Mouse (Mus musculus) lung, adult 2 months (tissue): ENCODE measurements around the gene Tmem150a. TPM values are rescaled to one million over a fixed set of nuclear protein-coding genes. Genes with fewer than 3 reads are reported as not detected.

ENCODE experiments used
- DNase-seq: peaks from one replicate; pipeline ENCODE4 v3.0.0; 2022
- H3K4me1 ChIP-seq: fragments of 200-500 bp; 2 replicates; pipeline ENCODE4 v1.6.1; 2011; ENCODE audit warnings: low read length; ENCODE audit not compliant: control insufficient read depth, insufficient read depth
- H3K4me3 ChIP-seq: fragments of 200-500 bp; replicated peaks from 2 replicates; pipeline ENCODE3; 2011; ENCODE audit warnings: low read depth, mild to moderate bottlenecking, control low read depth, low read length; ENCODE audit errors: extremely low read depth
- CTCF ChIP-seq: fragments of 200-500 bp; IDR thresholded peaks from 2 replicates; pipeline ENCODE4 v1.5.1; 2011; ENCODE audit warnings: mild to moderate bottlenecking, low read length, control low read depth; ENCODE audit not compliant: insufficient read depth
- POLR2A ChIP-seq: fragments of 200-500 bp; IDR thresholded peaks from 2 replicates; pipeline ENCODE4 v1.6.1; 2011; ENCODE audit warnings: low read depth, mild to moderate bottlenecking, control low read depth, low read length, borderline replicate concordance; ENCODE audit errors: extremely low read depth
- WGBS: fragments of 180-500 bp; shearing (Covaris S2); methylation state at CpG from one replicate; pipeline ENCODE4 v1.1.7; 2018; 5-methylcytosine and 5-hydroxymethylcytosine counted together
- polyA plus RNA-seq: library from polyadenylated mRNA; depleted of rRNA; stranded (reverse); fragments of >200 nt; gene quantifications from 2 replicates; pipeline ENCODE4 v1.2.3, GENCODE M21; 2012

Tmem150a gene
- polyA plus RNA-seq, 1 experiment = 71.8 TPM

DNA sequence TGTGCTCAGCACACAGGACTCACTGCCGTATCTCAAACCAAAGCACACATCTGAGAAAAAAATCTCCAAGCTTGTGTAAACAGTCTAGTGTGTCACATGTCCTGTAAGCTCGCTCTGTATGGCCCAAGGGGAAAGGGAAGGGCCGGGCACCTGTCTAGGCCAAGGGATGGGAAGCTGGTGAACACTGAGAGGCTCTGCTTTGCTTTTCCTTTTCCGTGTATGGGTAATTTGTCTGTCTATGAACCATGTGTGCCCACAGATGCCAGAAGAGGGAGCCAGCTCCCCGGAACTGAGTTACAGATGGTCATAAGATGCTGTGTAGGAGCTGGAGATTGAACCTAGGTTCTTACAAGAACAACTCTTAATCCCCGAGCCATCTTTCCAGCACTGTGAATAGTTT is 29.0 kb upstream of the Tmem150a start:
- WGBS = 50% methylated on average over 6 of the region's 6 CpGs
- no peak for DNase-seq
- H3K4me1 ChIP-seq = no peaks in the 10 kb centered on the region
- H3K4me3 ChIP-seq = no peak overlapping the region
- peak; percentile 54 for TF ChIP-seq CTCF
- TF ChIP-seq POLR2A = no peak

DNA sequence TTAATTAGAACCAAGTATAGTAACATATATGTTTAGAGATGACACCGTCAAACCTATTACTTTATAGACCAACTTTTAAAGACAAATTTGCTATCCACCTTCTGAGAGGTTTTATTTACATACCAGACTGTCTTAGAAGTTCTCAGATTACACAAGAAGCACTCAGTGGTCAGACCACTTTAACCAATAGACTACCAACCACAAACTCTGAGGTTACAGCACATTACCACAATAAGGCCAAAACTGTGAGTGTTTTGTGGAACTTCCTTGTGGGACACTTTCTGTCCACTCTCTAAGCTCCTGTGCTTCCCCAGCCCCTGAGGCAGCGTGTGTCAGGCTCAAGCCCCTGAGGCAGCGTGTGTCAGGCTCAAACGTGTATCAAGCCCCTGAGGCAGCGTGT is 26.2 kb upstream of the Tmem150a start:
- H3K4me3 ChIP-seq = no peak overlapping the region
- H3K4me1 ChIP-seq = no peaks in the 10 kb centered on the region
- TF ChIP-seq CTCF (no peak), POLR2A (no peak)
- no peak for DNase-seq
- 85% methylated on average over 5 of the region's 5 CpGs for WGBS

DNA sequence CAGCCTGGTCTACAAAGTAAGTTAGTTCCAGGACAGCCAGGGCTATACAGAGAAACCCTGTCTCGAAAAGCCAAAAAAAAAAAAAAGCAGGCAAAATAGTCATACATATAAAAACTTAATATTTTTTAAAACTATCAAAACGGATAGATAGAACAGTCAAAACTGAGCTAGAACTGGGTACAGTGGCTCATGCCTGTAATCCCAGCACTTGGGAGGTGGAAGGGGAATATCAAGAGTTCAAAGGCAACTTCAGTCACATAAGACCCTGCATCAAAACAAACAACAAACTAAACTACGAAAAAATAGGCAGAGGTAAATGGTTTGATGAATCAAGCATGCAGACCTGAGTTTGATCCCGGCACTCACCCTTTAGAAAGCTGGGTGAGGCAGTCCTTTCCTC is 25.1 kb upstream of the Tmem150a start:
- Histone ChIP-seq H3K4me3 (no peak overlapping the region), H3K4me1 (no peaks in the 10 kb centered on the region)
- 93% methylated on average over 4 of the region's 4 CpGs for WGBS
- TF ChIP-seq POLR2A (no peak), CTCF (no peak)
- no peak for DNase-seq

DNA sequence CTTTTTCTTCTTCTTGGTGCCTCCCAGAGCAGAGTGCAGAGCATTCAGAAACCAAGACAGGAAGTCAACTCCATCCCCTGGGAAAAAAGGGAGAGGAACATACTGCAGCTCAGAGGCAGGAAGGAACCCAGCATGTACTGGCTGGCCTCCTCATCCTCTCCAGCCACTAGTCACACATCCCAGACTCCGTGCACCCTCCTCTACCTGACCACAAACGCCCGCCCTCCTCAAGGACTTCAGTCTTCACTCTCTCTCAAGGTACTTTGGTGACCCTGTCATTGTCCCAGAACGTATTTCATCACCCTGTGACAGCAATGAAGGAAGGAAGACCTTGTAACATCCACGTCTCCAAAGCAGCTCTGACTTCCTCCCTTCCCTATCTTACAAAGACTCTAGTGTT is 22.1 kb upstream of the Tmem150a start:
- WGBS = 62% methylated on average over 5 of the region's 5 CpGs
- DNase-seq = no peak
- Histone ChIP-seq H3K4me3 (no peak overlapping the region), H3K4me1 (no peaks in the 10 kb centered on the region)
- no peak for TF ChIP-seq POLR2A
- no peak for TF ChIP-seq CTCF

DNA sequence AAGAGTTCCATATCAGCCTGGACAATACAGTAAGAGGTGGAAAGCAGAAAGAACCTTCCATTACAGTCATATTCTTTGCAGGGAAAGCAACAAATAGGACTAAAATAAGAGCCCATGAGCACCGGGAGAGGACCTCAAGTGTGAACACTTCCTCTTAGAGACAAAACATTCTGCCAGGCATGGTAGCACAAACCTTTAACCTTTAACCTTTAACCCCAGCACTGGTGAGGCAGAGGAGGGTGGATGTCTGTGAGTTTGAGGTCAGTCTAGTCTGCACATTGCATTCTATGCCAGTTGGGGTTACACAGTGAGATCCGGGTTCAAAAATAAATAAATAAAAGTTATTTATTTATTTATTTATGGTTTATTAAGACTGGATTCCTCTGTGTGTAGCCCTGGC is 14.8 kb upstream of the Tmem150a start:
- Histone ChIP-seq H3K4me3 (no peak overlapping the region), H3K4me1 (no peaks in the 10 kb centered on the region; the same call in 1 of the 2 replicates)
- TF ChIP-seq POLR2A (no peak), CTCF (no peak)
- no peak for DNase-seq
- WGBS = 50% methylated on average over 2 of the region's 2 CpGs

DNA sequence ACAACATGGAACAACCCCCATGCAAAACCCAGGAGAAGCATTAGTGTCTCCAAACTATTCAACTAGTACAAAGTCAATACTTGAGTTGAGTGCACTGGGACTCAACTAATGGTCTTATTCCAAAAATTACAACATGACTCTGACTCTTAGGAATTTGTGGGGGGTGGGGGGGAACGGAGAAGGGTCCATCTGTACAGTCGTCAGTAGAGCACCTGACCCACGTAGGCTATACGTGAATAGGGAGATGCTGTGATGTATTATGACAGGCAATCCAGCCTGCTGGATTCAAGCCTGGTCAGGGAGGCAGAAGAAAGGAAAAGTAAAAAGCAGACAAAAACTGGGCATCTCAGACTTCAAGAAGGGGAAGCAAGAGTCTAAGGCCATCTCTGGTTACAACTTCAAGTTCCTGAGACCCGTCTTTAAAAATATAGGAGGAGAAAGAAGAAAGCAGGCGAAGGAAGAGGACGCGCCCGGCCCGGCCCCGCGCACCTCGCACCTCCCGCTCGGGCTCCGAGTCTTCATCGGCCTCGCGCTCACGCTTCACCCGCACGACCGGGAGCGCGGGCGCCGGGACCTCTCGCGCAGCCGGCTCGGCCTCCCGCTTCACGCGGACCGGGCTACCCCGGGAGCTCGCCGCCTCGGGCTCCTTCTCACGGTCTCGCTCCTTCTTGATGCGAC is 10.7 kb upstream of the Tmem150a start:
- TF ChIP-seq CTCF (no peak), POLR2A (no peak)
- H3K4me3 ChIP-seq = peak overlapping the region; percentile 68
- under 1% methylated on average over 42 of the region's 42 CpGs for WGBS
- no peak for DNase-seq
- H3K4me1 ChIP-seq = peaks cover 14% of the 10 kb centered on the region

DNA sequence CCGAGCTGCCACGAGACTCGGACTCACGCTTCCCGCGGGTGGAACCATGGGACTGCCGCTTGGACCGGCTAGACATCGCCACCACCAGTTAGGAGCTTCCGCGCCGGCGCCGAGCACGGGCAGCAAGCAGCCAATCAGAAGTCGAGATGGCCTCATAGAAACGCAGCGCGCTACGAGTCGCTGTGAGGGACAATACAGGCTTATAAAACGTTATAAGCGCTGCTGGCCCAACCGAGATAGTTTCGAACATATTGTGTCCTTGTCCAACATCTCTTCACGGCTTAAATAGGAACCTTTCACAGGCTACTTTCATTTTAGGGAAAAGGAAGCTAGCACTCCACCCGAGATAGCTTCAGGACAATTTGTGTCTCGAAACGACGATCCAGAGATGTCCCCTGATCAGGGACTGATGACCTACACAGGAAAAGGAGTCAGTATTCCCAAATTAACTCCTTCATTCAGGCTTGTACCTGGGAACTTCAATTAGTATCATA is 10.1 kb upstream of the Tmem150a start, which contains the start of gene Usp39:
Gene Usp39 (minus strand): TSS at position 111 of the 494 bp plus-strand sequence.
- TF ChIP-seq CTCF (no peak), POLR2A (peak; percentile 81)
- DNase-seq = peak; percentile 92
- Histone ChIP-seq H3K4me1 (peaks cover 14% of the 10 kb centered on the region), H3K4me3 (peak within 1 kb of the TSS; percentile 68)
- under 1% methylated on average over 30 of the region's 30 CpGs for WGBS

DNA sequence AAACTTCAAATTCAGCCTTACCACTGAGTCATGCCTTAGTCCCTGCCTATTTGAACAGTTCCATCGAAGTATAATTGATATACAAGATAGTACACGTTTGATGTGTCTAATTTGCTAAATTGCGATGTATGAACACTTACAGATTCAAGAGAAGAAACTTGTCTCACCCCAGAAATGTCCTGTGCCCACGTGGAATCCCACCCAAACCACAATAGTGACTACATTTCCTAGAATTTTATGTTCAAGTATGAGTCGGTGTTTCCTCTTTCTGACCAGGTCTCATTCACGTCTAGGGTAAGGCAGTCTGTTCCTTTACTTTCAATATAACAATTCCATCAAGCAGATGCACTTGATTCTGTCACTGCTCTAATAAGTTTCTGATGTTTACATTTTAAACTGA is 9.6 kb upstream of the Tmem150a start:
- TF ChIP-seq CTCF (no peak), POLR2A (no peak)
- Histone ChIP-seq H3K4me3 (no peak overlapping the region), H3K4me1 (peaks cover 14% of the 10 kb centered on the region)
- no peak for DNase-seq
- 30% methylated on average over 6 of the region's 6 CpGs for WGBS

DNA sequence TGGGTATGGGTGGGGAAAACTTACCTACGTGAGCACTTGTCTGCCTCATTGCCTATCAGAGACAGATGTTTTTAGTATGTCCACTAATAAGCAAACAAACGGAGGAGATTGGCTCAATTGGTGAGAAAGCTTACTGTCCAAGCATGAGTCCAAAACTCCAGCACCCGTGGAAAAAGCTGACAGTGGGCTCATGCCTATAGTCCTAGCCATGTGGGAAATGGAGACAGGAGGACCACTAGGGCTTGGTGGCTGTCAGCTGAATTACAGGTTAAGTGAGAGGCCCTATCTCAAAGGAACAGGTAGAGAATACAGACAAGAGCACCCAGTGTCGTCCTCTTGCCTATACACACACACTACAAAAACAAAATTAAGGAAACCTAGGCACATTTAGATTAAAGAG is 9.0 kb upstream of the Tmem150a start:
- H3K4me1 ChIP-seq = peaks cover 14% of the 10 kb centered on the region
- 87% methylated on average over 4 of the region's 4 CpGs for WGBS
- H3K4me3 ChIP-seq = no peak overlapping the region
- TF ChIP-seq POLR2A (no peak), CTCF (no peak)
- no peak for DNase-seq
